Mouse (Mus musculus) hindbrain, embryonic 14.5 days (tissue): ENCODE data around the gene Utp15. TPM values are rescaled to one million over a fixed set of nuclear protein-coding genes. Genes with fewer than 3 reads are reported as not detected.

Source experiments
- ATAC-seq: fragments of 200-750 bp; cut with Nextera tagmentation; 2 replicates; pipeline ENCODE4 v1.8.0; 2017; ENCODE audit warnings: moderate number of reproducible peaks, mild to moderate bottlenecking, moderate TSS enrichment, moderate library complexity; ENCODE audit not compliant: low FRiP score
- DNase-seq: peaks from one replicate; pipeline ENCODE4 v3.0.0-alpha.2; 2015; ENCODE audit warnings: low spot score
- H3K27ac ChIP-seq: fragments of 300-500 bp; sonication (generic); 2 replicates; pipeline ENCODE4 v1.5.1; 2014; ENCODE audit warnings: mild to moderate bottlenecking, moderate library complexity
- H3K27me3 ChIP-seq: fragments of 300-500 bp; sonication (generic); 2 replicates; pipeline ENCODE4 v1.6.1; 2014; ENCODE audit warnings: mild to moderate bottlenecking, low read length, mixed read lengths; ENCODE audit not compliant: control insufficient read depth, insufficient read depth
- H3K36me3 ChIP-seq: fragments of 300-500 bp; sonication (generic); replicated peaks from 2 replicates; pipeline ENCODE4 v1.6.1; 2014; ENCODE audit not compliant: control insufficient read depth, insufficient read depth
- H3K4me1 ChIP-seq: fragments of 300-500 bp; sonication (generic); replicated peaks from 2 replicates; pipeline ENCODE4 v1.6.1; 2014; ENCODE audit warnings: antibody characterized with exemption, low read length, mixed read lengths; ENCODE audit not compliant: control insufficient read depth, insufficient read depth
- H3K4me2 ChIP-seq: fragments of 300-500 bp; sonication (generic); replicated peaks from 2 replicates; pipeline ENCODE4 v1.6.1; 2014; ENCODE audit warnings: mild to moderate bottlenecking, moderate library complexity
- H3K4me3 ChIP-seq: fragments of 300-500 bp; sonication (generic); replicated peaks from 2 replicates; pipeline ENCODE4 v1.5.1; 2014; ENCODE audit warnings: mild to moderate bottlenecking, low read length
- H3K9ac ChIP-seq: fragments of 300-500 bp; sonication (generic); 2 replicates; pipeline ENCODE4 v1.6.1; 2014
- H3K9me3 ChIP-seq: fragments of 300-500 bp; sonication (generic); 2 replicates; pipeline ENCODE4 v1.6.1; 2016; ENCODE audit warnings: low read length; ENCODE audit not compliant: control insufficient read depth
- WGBS: fragments of 180-500 bp; shearing (Covaris S2); extraction: QIAGEN DNeasy Blood & Tissue Kit; methylation state at CpG from one replicate; pipeline ENCODE4 v1.1.7; 2014; 5-methylcytosine and 5-hydroxymethylcytosine counted together
- polyA plus RNA-seq: library from polyadenylated mRNA; unstranded; fragments of >200 nt; fragmentation: Nextera tagmentation; extraction: Ambion mirVana; gene quantifications from 2 replicates; pipeline ENCODE4 v1.2.1, GENCODE M21; 2014

The Utp15 gene
- polyA plus RNA-seq, result 26.9 and 30.3 TPM in 2 replicates

GRCm38 (mm10) chr13:98262636-98263457 lies at the start of gene Utp15, which contains the start of gene Ankra2:
Gene Utp15, minus strand, starts transcription at chr13:98263041.
Gene Ankra2, plus strand, starts transcription at chr13:98263074.
- H3K9me3 ChIP-seq, result no peaks in the 10 kb centered on the region
- H3K4me3 ChIP-seq, result peak within 1 kb of the TSS; percentile 95
- H3K4me2 ChIP-seq, result peak within 1 kb of the TSS; percentile 88
- H3K36me3 ChIP-seq, result peaks cover 37% of the 10 kb centered on the region
- peak within 1 kb of the TSS; percentile 96 for H3K27ac ChIP-seq
- DNase-seq, result peak; percentile 100
- H3K9ac ChIP-seq, result peak within 1 kb of the TSS; percentile 95
- ATAC-seq, result peak; percentile 99
- under 1% methylated on average over 71 of the region's 71 CpGs for WGBS
- H3K4me1 ChIP-seq, result peaks cover 20% of the 10 kb centered on the region
- no peaks in the 10 kb centered on the region for H3K27me3 ChIP-seq

- WGBS, result 95% methylated on average over 5 of the region's 5 CpGs
- H3K36me3 ChIP-seq, result peaks cover 68% of the 10 kb centered on the region
These were observed 48.8 kb upstream of the Utp15 start for GRCm38 (mm10) chr13:98311597-98311996.

DNA sequence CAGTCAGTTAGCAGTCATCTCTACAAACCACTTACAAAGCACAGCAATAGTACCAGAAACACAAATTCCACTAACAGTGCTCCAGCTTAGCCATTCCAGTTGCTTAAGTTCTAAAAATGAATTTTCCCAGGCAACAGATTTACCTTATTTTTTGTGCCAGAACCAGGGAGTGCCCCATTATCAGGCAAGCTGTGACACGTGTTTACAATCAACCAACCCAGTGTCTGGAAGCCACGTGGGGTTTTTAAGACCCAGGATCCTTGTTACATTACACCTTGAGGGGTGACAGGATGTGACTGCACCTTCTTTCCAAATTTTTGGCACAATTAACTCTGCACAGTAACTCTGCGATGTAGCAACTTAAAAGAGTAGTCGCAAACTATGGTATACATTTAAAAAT lies 45.9 kb upstream of the Utp15 start:
- 85% methylated on average over 4 of the region's 4 CpGs for WGBS
- Histone ChIP-seq H3K9me3 (no peaks in the 10 kb centered on the region), H3K9ac (no peak overlapping the region), H3K36me3 (peaks cover 55% of the 10 kb centered on the region), H3K27me3 (no peaks in the 10 kb centered on the region), H3K27ac (no peak overlapping the region), H3K4me2 (no peak overlapping the region), H3K4me3 (no peak overlapping the region), H3K4me1 (no peaks in the 10 kb centered on the region)
- ATAC-seq (no peak), DNase-seq (no peak)

More at GRCm38 (mm10) chr13:98311597-98311996, 48.8 kb upstream of the Utp15 start:
- DNase-seq (no peak), ATAC-seq (no peak)
- H3K4me2 ChIP-seq, result no peak overlapping the region
- H3K4me1 ChIP-seq, result peaks cover 16% of the 10 kb centered on the region
- H3K9ac ChIP-seq, result no peak overlapping the region
- no peak overlapping the region for H3K4me3 ChIP-seq
- H3K27ac ChIP-seq, result no peak overlapping the region
- H3K27me3 ChIP-seq, result no peaks in the 10 kb centered on the region
- no peaks in the 10 kb centered on the region for H3K9me3 ChIP-seq

DNA sequence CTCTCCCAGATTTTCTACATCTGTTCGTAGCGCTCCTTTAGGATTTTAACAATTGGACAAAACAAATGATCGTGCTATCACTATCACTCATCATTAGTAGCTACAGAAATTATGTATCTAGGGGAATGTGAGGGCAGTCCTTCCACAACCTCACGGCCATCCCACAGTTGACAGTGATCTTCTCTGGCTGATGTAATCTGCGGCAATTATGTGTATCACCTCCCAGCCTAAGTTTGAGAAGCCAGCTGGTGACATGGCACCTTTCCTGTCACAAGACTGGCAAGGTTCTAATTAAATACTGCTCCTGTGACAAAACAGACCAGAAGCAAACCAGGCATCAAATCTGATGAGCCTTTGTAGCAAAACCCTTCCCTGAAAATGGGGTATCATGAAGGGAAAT lies 45.2 kb upstream of the Utp15 start:
- no peak overlapping the region for H3K4me2 ChIP-seq
- 91% methylated on average over 5 of the region's 5 CpGs for WGBS
- H3K9me3 ChIP-seq, result no peaks in the 10 kb centered on the region
- no peak overlapping the region for H3K27ac ChIP-seq
- ATAC-seq (no peak), DNase-seq (no peak)
- no peaks in the 10 kb centered on the region for H3K27me3 ChIP-seq
- no peaks in the 10 kb centered on the region for H3K4me1 ChIP-seq
- H3K9ac ChIP-seq, result no peak overlapping the region
- peaks cover 48% of the 10 kb centered on the region for H3K36me3 ChIP-seq
- H3K4me3 ChIP-seq, result no peak overlapping the region

- WGBS, result 54% methylated on average over 14 of the region's 14 CpGs
These were observed 44.1 kb upstream of the Utp15 start for GRCm38 (mm10) chr13:98306852-98307475.

DNA sequence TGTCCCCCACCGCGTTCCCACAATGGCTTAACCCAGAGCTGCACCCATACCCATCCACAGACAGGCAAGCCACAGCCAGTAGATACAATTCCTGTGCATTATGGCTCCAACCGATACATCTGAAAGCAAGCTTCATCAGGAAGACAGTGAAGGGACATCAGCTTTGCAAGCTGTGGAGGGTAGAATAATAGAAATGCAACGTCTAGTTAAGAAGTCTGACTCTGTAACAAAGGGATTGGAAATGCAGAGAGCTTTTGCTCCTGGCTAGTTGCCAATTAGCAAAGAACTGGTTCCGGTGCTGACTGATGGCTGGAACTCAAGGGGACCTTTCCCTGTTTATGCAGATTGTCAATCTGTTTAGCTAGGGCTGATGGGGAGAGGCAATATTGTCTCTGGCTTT lies 43.6 kb upstream of the Utp15 start:
- Histone ChIP-seq H3K36me3 (peaks cover 32% of the 10 kb centered on the region), H3K9me3 (no peaks in the 10 kb centered on the region), H3K4me2 (no peak overlapping the region), H3K27ac (no peak overlapping the region; the same call in 1 of the 2 replicates), H3K27me3 (no peaks in the 10 kb centered on the region), H3K9ac (no peak overlapping the region), H3K4me3 (no peak overlapping the region), H3K4me1 (no peaks in the 10 kb centered on the region)
- WGBS, result 28% methylated on average over 5 of the region's 5 CpGs
- ATAC-seq (no peak; the same call in 1 of the 2 replicates), DNase-seq (no peak)

More at GRCm38 (mm10) chr13:98306852-98307475, 44.1 kb upstream of the Utp15 start:
- Histone ChIP-seq H3K27ac (no peak overlapping the region), H3K9me3 (no peaks in the 10 kb centered on the region), H3K4me3 (no peak overlapping the region), H3K4me1 (no peaks in the 10 kb centered on the region), H3K4me2 (no peak overlapping the region), H3K9ac (no peak overlapping the region), H3K27me3 (no peaks in the 10 kb centered on the region), H3K36me3 (peaks cover 37% of the 10 kb centered on the region)
- no peak for DNase-seq
- ATAC-seq, result 0 out of 2 replicates have a peak, but pooled peaks have one; percentile 47

DNA sequence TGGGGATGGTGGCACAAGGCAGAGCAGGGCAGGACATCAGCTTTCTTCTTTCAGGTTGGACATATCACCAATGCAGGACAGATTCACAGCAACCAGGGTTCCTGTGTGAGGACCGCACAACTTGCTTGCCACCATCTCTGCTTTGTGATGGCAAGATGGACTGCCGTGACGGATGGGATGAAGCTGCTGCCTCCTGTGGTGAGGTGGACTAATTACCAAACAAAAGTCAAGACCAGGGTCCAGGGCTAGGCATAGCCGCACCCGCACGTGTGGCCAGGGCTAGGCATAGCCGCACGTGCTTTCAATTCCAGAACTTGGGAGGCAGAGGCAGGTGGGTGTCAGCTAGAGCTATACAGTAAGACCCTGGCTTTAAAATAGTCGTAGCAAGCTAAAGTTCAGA lies 42.4 kb upstream of the Utp15 start:
- 84% methylated on average over 9 of the region's 9 CpGs for whole genome bisulfite sequencing
- H3K27ac ChIP-seq, result no peak overlapping the region
- H3K9me3 ChIP-seq, result no peaks in the 10 kb centered on the region
- H3K4me1 ChIP-seq, result no peaks in the 10 kb centered on the region
- peaks cover 21% of the 10 kb centered on the region for H3K36me3 ChIP-seq
- ATAC-seq (no peak), DNase-seq (no peak)
- H3K27me3 ChIP-seq, result no peaks in the 10 kb centered on the region
- H3K4me2 ChIP-seq, result no peak overlapping the region
- no peak overlapping the region for H3K4me3 ChIP-seq
- no peak overlapping the region for H3K9ac ChIP-seq

GRCm38 (mm10) chr13:98298833-98299758 lies 36.3 kb upstream of the Utp15 start:
- peak; percentile 83 for ATAC-seq
- Histone ChIP-seq H3K27ac (no peak overlapping the region), H3K9me3 (no peaks in the 10 kb centered on the region), H3K36me3 (no peaks in the 10 kb centered on the region), H3K4me3 (no peak overlapping the region), H3K4me2 (peak overlapping the region; percentile 39), H3K9ac (no peak overlapping the region), H3K4me1 (no peaks in the 10 kb centered on the region), H3K27me3 (no peaks in the 10 kb centered on the region)
- peak; percentile 91 for DNase-seq
- WGBS, result 51% methylated on average over 21 of the region's 21 CpGs
